Mouse (Mus musculus) forebrain, postnatal 0 days (tissue): ENCODE results near the gene Copz1. TPM values are rescaled to one million over a fixed set of nuclear protein-coding genes. Genes with fewer than 3 reads are reported as not detected.

Experiments used
- ATAC-seq: fragments of 200-750 bp; cut with Nextera tagmentation; 2 replicates; pipeline ENCODE4 v1.8.0; 2017; ENCODE audit warnings: mild to moderate bottlenecking, moderate library complexity
- DNase-seq: peaks from one replicate; pipeline ENCODE4 v3.0.0-alpha.2; 2015
- H3K27ac ChIP-seq: fragments of 300-500 bp; sonication (generic); 2 replicates; pipeline ENCODE4 v1.5.1; 2014; ENCODE audit warnings: low read depth, mild to moderate bottlenecking, antibody characterized with exemption, low read length, moderate library complexity, mixed read lengths
- H3K27me3 ChIP-seq: fragments of 300-500 bp; sonication (generic); 2 replicates; pipeline ENCODE4 v1.6.1; 2014; ENCODE audit warnings: mild to moderate bottlenecking, low read length, mixed read lengths; ENCODE audit not compliant: insufficient read depth
- H3K36me3 ChIP-seq: fragments of 300-500 bp; sonication (generic); 2 replicates; pipeline ENCODE4 v1.6.1; 2014; ENCODE audit warnings: mild to moderate bottlenecking, moderate library complexity; ENCODE audit not compliant: insufficient read depth
- H3K4me1 ChIP-seq: fragments of 300-500 bp; sonication (generic); 2 replicates; pipeline ENCODE4 v1.6.1; 2014; ENCODE audit warnings: antibody characterized with exemption; ENCODE audit not compliant: insufficient read depth
- H3K4me2 ChIP-seq: fragments of 300-500 bp; sonication (generic); 2 replicates; pipeline ENCODE4 v1.6.1; 2014; ENCODE audit warnings: low read depth, mild to moderate bottlenecking, moderate library complexity
- H3K4me3 ChIP-seq: fragments of 300-500 bp; sonication (generic); 2 replicates; pipeline ENCODE4 v1.5.1; 2014; ENCODE audit warnings: low read depth, low read length, mixed read lengths
- H3K9ac ChIP-seq: fragments of 300-500 bp; sonication (generic); 2 replicates; pipeline ENCODE4 v1.6.1; 2014; ENCODE audit warnings: mild to moderate bottlenecking
- H3K9me3 ChIP-seq: fragments of 300-500 bp; sonication (generic); 2 replicates; pipeline ENCODE4 v1.6.1; 2016; ENCODE audit warnings: low read length
- CTCF ChIP-seq: sonication (generic); IDR thresholded peaks from 2 replicates; pipeline ENCODE4 v1.5.1; 2016; ENCODE audit warnings: antibody characterized with exemption, control low read depth, low read depth
- WGBS: fragments of 180-500 bp; shearing (Covaris S2); extraction: QIAGEN DNeasy Blood & Tissue Kit; methylation state at CpG from one replicate; pipeline ENCODE4 v1.1.7; 2014; 5-methylcytosine and 5-hydroxymethylcytosine counted together
- polyA plus RNA-seq: library from polyadenylated mRNA; unstranded; fragments of >200 nt; fragmentation: Nextera tagmentation; extraction: Ambion mirVana; gene quantifications from 2 replicates; pipeline ENCODE4 v1.2.1, GENCODE M21; 2015
- total RNA-seq: library from RNA; depleted of rRNA; stranded (reverse); fragments of >200 nt; gene quantifications from 2 replicates; pipeline ENCODE4 v1.2.3, GENCODE M21; 2014

The Copz1 gene
- total and polyA plus RNA-seq, 2 experiments from 2014 or later, result 147 to 209 TPM

GRCm38 (mm10) chr15:103339166-103339960, 66.8 kb downstream of the Copz1 start:
- TF ChIP-seq CTCF, result no peak
- H3K27ac ChIP-seq, result no peak overlapping the region
- peak; percentile 23 for ATAC-seq
- H3K9me3 ChIP-seq, result no peaks in the 10 kb centered on the region
- H3K4me2 ChIP-seq, result peak overlapping the region; percentile 83
- peak overlapping the region; percentile 72 for H3K4me3 ChIP-seq
- no peak for DNase-seq
- H3K4me1 ChIP-seq, result no peaks in the 10 kb centered on the region
- H3K9ac ChIP-seq, result peak overlapping the region; percentile 75
- 10% methylated on average over 25 of the region's 31 CpGs for WGBS
- H3K36me3 ChIP-seq, result no peaks in the 10 kb centered on the region
- H3K27me3 ChIP-seq, result no peaks in the 10 kb centered on the region; the same call in 1 of the 2 replicates

- Histone ChIP-seq H3K9ac (peak within 1 kb of the TSS; percentile 75), H3K4me3 (peak within 1 kb of the TSS; percentile 72), H3K9me3 (no peaks in the 10 kb centered on the region), H3K4me1 (no peaks in the 10 kb centered on the region), H3K27me3 (no peaks in the 10 kb centered on the region; the same call in 1 of the 2 replicates), H3K36me3 (no peaks in the 10 kb centered on the region), H3K27ac (0 out of 2 replicates have a peak within 1 kb of the TSS, but pooled peaks have one; percentile 3), H3K4me2 (peak within 1 kb of the TSS; percentile 83)
- TF ChIP-seq CTCF, result peak; percentile 44
- ATAC-seq, result peak; percentile 71
- WGBS, result 1% methylated on average over 26 of the region's 26 CpGs
- DNase-seq, result peak; percentile 74
These were observed 67.4 kb downstream of the Copz1 start, which contains the start of gene Zfp385a for GRCm38 (mm10) chr15:103339961-103340337. Gene Zfp385a (minus strand): TSS chr15:103340093.

- 32% methylated on average over 4 of the region's 4 CpGs for WGBS
- TF ChIP-seq CTCF, result no peak
- peak; percentile 29 for DNase-seq
- Histone ChIP-seq H3K27me3 (no peaks in the 10 kb centered on the region; the same call in 1 of the 2 replicates), H3K4me1 (no peaks in the 10 kb centered on the region), H3K9ac (peak overlapping the region; percentile 75; the same call in 1 of the 2 replicates), H3K9me3 (no peaks in the 10 kb centered on the region), H3K4me3 (peak overlapping the region; percentile 72; the same call in 1 of the 2 replicates), H3K27ac (0 out of 2 replicates have a peak overlapping the region, but pooled peaks have one; percentile 3), H3K36me3 (no peaks in the 10 kb centered on the region), H3K4me2 (peak overlapping the region; percentile 83)
- ATAC-seq, result peak; percentile 23; the same call in 1 of the 2 replicates
These were observed 68.3 kb downstream of the Copz1 start for GRCm38 (mm10) chr15:103340786-103341185.

- DNase-seq, result no peak
- Histone ChIP-seq H3K27me3 (no peaks in the 10 kb centered on the region; the same call in 1 of the 2 replicates), H3K4me3 (no peak overlapping the region), H3K4me1 (no peaks in the 10 kb centered on the region), H3K4me2 (no peak overlapping the region), H3K9ac (no peak overlapping the region), H3K9me3 (no peaks in the 10 kb centered on the region), H3K36me3 (no peaks in the 10 kb centered on the region), H3K27ac (no peak overlapping the region)
- 48% methylated on average over 8 of the region's 8 CpGs for WGBS
- no peak for TF ChIP-seq CTCF
- no peak for ATAC-seq
These were observed 69.0 kb downstream of the Copz1 start for GRCm38 (mm10) chr15:103341547-103341946.

- Histone ChIP-seq H3K27ac (no peak overlapping the region), H3K27me3 (no peaks in the 10 kb centered on the region; the same call in 1 of the 2 replicates), H3K36me3 (no peaks in the 10 kb centered on the region), H3K4me3 (no peak overlapping the region), H3K4me2 (no peak overlapping the region), H3K9me3 (no peaks in the 10 kb centered on the region), H3K4me1 (no peaks in the 10 kb centered on the region), H3K9ac (no peak overlapping the region)
- DNase-seq, result peak; percentile 92
- ATAC-seq, result peak; percentile 25; the same call in 1 of the 2 replicates
- TF ChIP-seq CTCF, result peak; percentile 88
- 15% methylated on average over 4 of the region's 4 CpGs for WGBS
These were observed 69.9 kb downstream of the Copz1 start for GRCm38 (mm10) chr15:103342415-103342814.

DNA sequence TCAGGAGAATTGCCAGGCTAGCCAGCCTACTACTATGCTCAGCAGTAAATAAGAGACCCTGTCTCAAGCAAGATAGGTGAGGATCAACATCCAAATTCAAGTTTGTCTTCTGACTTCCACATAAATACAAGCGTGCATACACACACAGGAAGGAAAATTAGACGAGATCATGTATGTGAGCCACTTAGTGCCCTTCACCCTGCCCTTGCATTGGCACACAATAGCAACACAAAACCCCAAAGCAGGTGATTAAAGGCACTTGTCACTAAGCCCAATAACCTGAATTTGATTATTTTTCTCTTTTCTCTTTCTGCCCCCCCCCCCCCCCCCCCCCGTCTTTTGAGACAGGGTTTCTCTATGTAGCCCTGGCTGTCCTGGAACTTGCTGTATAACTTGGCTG, 70.5 kb downstream of the Copz1 start:
- 66% methylated on average over 3 of the region's 3 CpGs for WGBS
- no peak for TF ChIP-seq CTCF
- Histone ChIP-seq H3K36me3 (no peaks in the 10 kb centered on the region), H3K27ac (no peak overlapping the region), H3K4me1 (no peaks in the 10 kb centered on the region), H3K9me3 (no peaks in the 10 kb centered on the region), H3K9ac (no peak overlapping the region), H3K27me3 (no peaks in the 10 kb centered on the region; the same call in 1 of the 2 replicates), H3K4me2 (no peak overlapping the region), H3K4me3 (no peak overlapping the region)
- ATAC-seq, result no peak
- DNase-seq, result no peak

GRCm38 (mm10) chr15:103343556-103343955, 71.0 kb downstream of the Copz1 start:
- H3K4me3 ChIP-seq, result no peak overlapping the region
- no peak for ATAC-seq
- no peaks in the 10 kb centered on the region; the same call in 1 of the 2 replicates for H3K27me3 ChIP-seq
- H3K4me1 ChIP-seq, result no peaks in the 10 kb centered on the region
- DNase-seq, result no peak
- H3K36me3 ChIP-seq, result no peaks in the 10 kb centered on the region
- H3K9me3 ChIP-seq, result no peaks in the 10 kb centered on the region
- no peak overlapping the region for H3K27ac ChIP-seq
- TF ChIP-seq CTCF, result peak; percentile 19; the same call in 1 of the 2 replicates
- H3K4me2 ChIP-seq, result no peak overlapping the region
- H3K9ac ChIP-seq, result no peak overlapping the region
